Mouse (Mus musculus) MEL (cell line): ENCODE results near the gene Mgl2. TPM values are rescaled to one million over a fixed set of nuclear protein-coding genes. Genes with fewer than 3 reads are reported as not detected.

Source experiments
- DNase-seq: peaks from one replicate; pipeline ENCODE4 v3.0.0; 2011; ENCODE audit warnings: low read depth, low spot score
- H3K27ac ChIP-seq: 2 replicates; pipeline ENCODE4 v1.5.1; 2012; ENCODE audit warnings: low read depth, mild to moderate bottlenecking, control low read depth, low read length, moderate library complexity; ENCODE audit not compliant: control insufficient read depth
- H3K27me3 ChIP-seq, 2 experiments: fragments of 150-350 bp in 1 of 2; sonication (generic) in 1 of 2; 2 replicates each; pipeline ENCODE4 v1.6.1; 2012; ENCODE audit warnings: low read length in 2 of 2, mild to moderate bottlenecking in 2 of 2, improper control_type of control experiment in 1 of 2, moderate library complexity in 1 of 2; ENCODE audit not compliant: insufficient read depth in 2 of 2, control insufficient read depth in 1 of 2
- H3K36me3 ChIP-seq, 2 experiments: 2 replicates each; pipeline ENCODE4 v1.6.1; 2012 to 2014; ENCODE audit warnings: low read length in 2 of 2, improper control_type of control experiment in 1 of 2, inconsistent platforms in 1 of 2, mild to moderate bottlenecking in 1 of 2; ENCODE audit not compliant: insufficient read depth in 2 of 2, control insufficient read depth in 1 of 2
- H3K4me1 ChIP-seq, 2 experiments: fragments of 150-350 bp in 1 of 2; sonication (generic) in 1 of 2; 2 replicates each; pipeline ENCODE4 v1.6.1; 2012; ENCODE audit warnings: low read length in 2 of 2, improper control_type of control experiment in 1 of 2, mild to moderate bottlenecking in 1 of 2; ENCODE audit not compliant: insufficient read depth in 2 of 2, control insufficient read depth in 1 of 2
- H3K4me3 ChIP-seq, 2 experiments: fragments of 150-350 bp in 1 of 2; sonication (generic) in 1 of 2; 2 replicates each; pipeline ENCODE4 v1.5.1; 2012; ENCODE audit warnings: low read depth in 2 of 2, low read length in 2 of 2, mild to moderate bottlenecking in 2 of 2, moderate library complexity in 2 of 2, control low read depth in 1 of 2, improper control_type of control experiment in 1 of 2; ENCODE audit not compliant: control insufficient read depth in 1 of 2, insufficient read depth in 1 of 2
- H3K79me2 ChIP-seq: 2 replicates; pipeline ENCODE4 v1.6.1; 2012; ENCODE audit warnings: mild to moderate bottlenecking, low read length, moderate library complexity; ENCODE audit not compliant: control insufficient read depth, poor library complexity, insufficient read depth
- H3K9ac ChIP-seq: 2 replicates; pipeline ENCODE4 v1.6.1; 2012; ENCODE audit warnings: low read depth, mild to moderate bottlenecking, control low read depth, low read length, moderate library complexity; ENCODE audit not compliant: control insufficient read depth, poor library complexity, severe bottlenecking
- H3K9me3 ChIP-seq: fragments of 150-350 bp; sonication (generic); replicated peaks from 2 replicates; pipeline ENCODE4 v1.6.1; 2012; ENCODE audit warnings: mild to moderate bottlenecking, low read length, improper control_type of control experiment, moderate library complexity; ENCODE audit not compliant: insufficient read depth
- BHLHE40 ChIP-seq: IDR thresholded peaks from 2 replicates; pipeline ENCODE4 v1.6.1; 2012; ENCODE audit warnings: low read depth, mild to moderate bottlenecking, inconsistent platforms, low read length, improper control_type of control experiment, borderline replicate concordance
- CHD1 ChIP-seq: IDR thresholded peaks from 2 replicates; pipeline ENCODE4 v1.6.1; 2012; ENCODE audit warnings: low read depth, mild to moderate bottlenecking, inconsistent platforms, low read length, improper control_type of control experiment
- E2F4 ChIP-seq: IDR thresholded peaks from 2 replicates; pipeline ENCODE4 v1.6.1; 2011; ENCODE audit warnings: low read depth, low read length, improper control_type of control experiment, borderline replicate concordance
- ELF1 ChIP-seq: IDR thresholded peaks from 2 replicates; pipeline ENCODE4 v1.6.1; 2014; ENCODE audit warnings: low read depth, mild to moderate bottlenecking, inconsistent platforms, low read length, improper control_type of control experiment, moderate library complexity
- HCFC1 ChIP-seq: IDR thresholded peaks from 2 replicates; pipeline ENCODE4 v1.6.1; 2012; ENCODE audit warnings: low read depth, mild to moderate bottlenecking, inconsistent platforms, low read length, improper control_type of control experiment, moderate library complexity
- JUND ChIP-seq: IDR thresholded peaks from 2 replicates; pipeline ENCODE4 v1.6.1; 2011; ENCODE audit warnings: low read depth, mild to moderate bottlenecking, improper control_type of control experiment, low read length
- MAFK ChIP-seq: IDR thresholded peaks from 2 replicates; pipeline ENCODE4 v1.6.1; 2011; ENCODE audit warnings: low read depth, mild to moderate bottlenecking, low read length, improper control_type of control experiment, borderline replicate concordance
- MEF2A ChIP-seq: IDR thresholded peaks from 2 replicates; pipeline ENCODE4 v1.6.1; 2014; ENCODE audit warnings: low read depth, mild to moderate bottlenecking, inconsistent platforms, low read length, improper control_type of control experiment; ENCODE audit not compliant: poor library complexity, insufficient replicate concordance, severe bottlenecking; ENCODE audit errors: extremely low read depth
- MXI1 ChIP-seq: IDR thresholded peaks from 2 replicates; pipeline ENCODE4 v1.6.1; 2011; ENCODE audit warnings: mild to moderate bottlenecking, low read depth, low read length, improper control_type of control experiment
- MYC ChIP-seq: IDR thresholded peaks from 2 replicates; pipeline ENCODE4 v1.6.1; 2011; ENCODE audit warnings: low read depth, mild to moderate bottlenecking, low read length, improper control_type of control experiment, moderate library complexity
- NRF1 ChIP-seq: IDR thresholded peaks from 2 replicates; pipeline ENCODE4 v1.6.1; 2014; ENCODE audit warnings: low read depth, mild to moderate bottlenecking, inconsistent platforms, low read length, improper control_type of control experiment, moderate library complexity; ENCODE audit not compliant: poor library complexity, insufficient read depth, severe bottlenecking
- POLR2A ChIP-seq, 2 experiments: IDR thresholded peaks; 2 replicates each; pipeline ENCODE4 v1.6.1; 2011 to 2012; ENCODE audit warnings: low read length in 2 of 2, mild to moderate bottlenecking in 2 of 2, control low read depth in 1 of 2, improper control_type of control experiment in 1 of 2, low read depth in 1 of 2, moderate library complexity in 1 of 2; ENCODE audit not compliant: control insufficient read depth in 1 of 2, insufficient read depth in 1 of 2, poor library complexity in 1 of 2
- POLR2AphosphoS2 ChIP-seq: IDR thresholded peaks from 2 replicates; pipeline ENCODE4 v1.6.1; 2011; ENCODE audit warnings: low read length, improper control_type of control experiment
- SIN3A ChIP-seq: IDR thresholded peaks from 2 replicates; pipeline ENCODE4 v1.6.1; 2012; ENCODE audit warnings: low read length, improper control_type of control experiment, inconsistent platforms
- TBP ChIP-seq: IDR thresholded peaks from 2 replicates; pipeline ENCODE4 v1.8.0; 2011; ENCODE audit warnings: low read depth, low read length, improper control_type of control experiment
- USF2 ChIP-seq, 2 experiments: IDR thresholded peaks; 2 replicates each; pipeline ENCODE4 v1.6.1; 2011 to 2012; ENCODE audit warnings: improper control_type of control experiment in 2 of 2, low read length in 2 of 2, borderline replicate concordance in 1 of 2, inconsistent platforms in 1 of 2, low read depth in 1 of 2, mild to moderate bottlenecking in 1 of 2; ENCODE audit not compliant: insufficient read depth in 1 of 2
- ZKSCAN1 ChIP-seq: IDR thresholded peaks from 2 replicates; pipeline ENCODE4 v1.6.1; 2012; ENCODE audit warnings: low read depth, mild to moderate bottlenecking, inconsistent platforms, low read length, improper control_type of control experiment, moderate library complexity
- ZNF384 ChIP-seq: IDR thresholded peaks from 2 replicates; pipeline ENCODE4 v1.6.1; 2012; ENCODE audit warnings: low read depth, mild to moderate bottlenecking, inconsistent platforms, low read length, improper control_type of control experiment
- polyA plus RNA-seq, 2 experiments: library from polyadenylated mRNA; stranded (reverse) in 1 of 2; unstranded in 1 of 2; fragments of >175 nt in 1 of 2; fragments of >200 nt in 1 of 2; gene quantifications; 2 replicates each; pipeline versions ENCODE4 v1.2.1 to v1.2.4; 2012; ENCODE audit warnings: low replicate concordance in 2 of 2, low read depth in 1 of 2; ENCODE audit not compliant: insufficient read length in 2 of 2, insufficient read depth in 1 of 2, missing spikeins in 1 of 2
- total RNA-seq: library from RNA; depleted of rRNA; stranded (reverse); fragments of 300-350 nt; gene quantifications from 2 replicates; pipeline ENCODE4 v1.2.3, GENCODE M21; 2012

Gene Mgl2
- total and polyA plus RNA-seq, 3 experiments = 0.06 to 0.12 TPM; not detected in 1

DNA sequence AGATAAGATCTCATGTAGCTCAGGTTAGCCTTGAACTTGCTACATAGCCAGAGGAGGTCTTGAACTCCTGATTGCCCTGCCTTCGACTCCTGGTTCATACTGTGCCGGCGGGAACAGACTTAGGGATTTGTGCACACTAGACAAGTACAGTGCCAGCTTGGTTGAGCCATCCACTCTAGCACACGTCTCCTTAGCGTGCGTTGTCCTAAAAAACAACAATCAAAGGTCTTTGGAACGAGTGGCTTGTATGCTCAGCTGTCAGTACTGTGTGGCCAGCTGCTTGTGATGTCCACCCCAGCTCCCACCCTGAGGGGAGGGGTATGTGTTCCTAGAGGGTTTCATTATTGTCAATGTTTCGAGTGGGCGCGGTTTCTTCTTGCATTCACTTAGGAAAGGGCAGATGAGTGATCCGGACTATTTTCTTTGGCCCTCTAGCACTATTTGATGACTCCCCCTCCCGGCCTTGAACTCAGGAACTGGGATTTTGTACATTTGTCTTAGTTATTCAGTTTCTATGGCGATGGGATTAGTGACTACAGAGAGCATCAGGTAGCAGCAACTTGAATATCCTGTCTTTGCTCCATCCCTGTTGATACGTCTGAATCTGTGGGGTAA, 26.3 kb upstream of the Mgl2 start:
- Histone ChIP-seq H3K36me3 (no peaks in the 10 kb centered on the region), H3K27me3 (peaks cover 8 to 12% of the 10 kb centered on the region in 2 experiments), H3K79me2 (no peaks in the 10 kb centered on the region), H3K4me1 (no peaks in the 10 kb centered on the region), H3K27ac (no peak overlapping the region), H3K9ac (no peak overlapping the region), H3K4me3 (no peak overlapping the region), H3K9me3 (no peaks in the 10 kb centered on the region)
- DNase-seq = no peak
- TF ChIP-seq SIN3A = no peak
- no peak for TF ChIP-seq MXI1
- no peak for TF ChIP-seq NRF1
- no peak for TF ChIP-seq TBP
- no peak for TF ChIP-seq MYC
- no peak for TF ChIP-seq USF2 (IDR thresholded peaks at IDR 0.05; ENCODE audit: borderline replicate concordance in 1 of 2, insufficient read depth in 1 of 2, low read depth in 1 of 2, low read length in 2 of 2)
- TF ChIP-seq POLR2A (IDR thresholded peaks at IDR 0.05; ENCODE audit: control insufficient read depth in 1 of 2, insufficient read depth in 1 of 2, low read depth in 1 of 2, low read length in 2 of 2, poor library complexity in 1 of 2) = no peak
- no peak for TF ChIP-seq MEF2A
- TF ChIP-seq POLR2AphosphoS2 = no peak

DNA sequence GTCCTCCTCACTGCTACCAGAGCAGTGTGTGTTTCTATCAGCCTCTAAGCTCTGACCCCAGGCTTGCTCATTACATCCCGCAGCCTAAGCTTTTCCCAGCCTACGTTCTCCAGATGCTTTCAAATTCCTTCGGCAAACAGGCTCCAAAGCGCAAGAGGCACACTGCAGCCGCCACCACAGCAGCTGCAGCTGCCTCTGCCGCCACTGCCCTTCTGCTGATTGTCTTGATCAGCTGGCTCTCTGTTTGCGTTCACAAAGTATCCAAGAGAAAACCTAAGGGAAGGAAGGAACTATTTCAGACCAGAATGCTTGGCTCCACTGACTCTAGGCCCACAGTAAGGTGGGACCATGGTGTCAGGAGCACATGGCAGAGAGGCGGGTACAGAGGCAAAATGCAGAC, 23.0 kb upstream of the Mgl2 start:
- Histone ChIP-seq H3K4me3 (no peak overlapping the region), H3K27me3 (peaks cover 9 to 12% of the 10 kb centered on the region in 2 experiments), H3K79me2 (no peaks in the 10 kb centered on the region), H3K27ac (no peak overlapping the region), H3K9me3 (no peaks in the 10 kb centered on the region), H3K9ac (no peak overlapping the region), H3K36me3 (no peaks in the 10 kb centered on the region), H3K4me1 (no peaks in the 10 kb centered on the region)
- TF ChIP-seq ZNF384 (no peak), E2F4 (no peak), MEF2A (no peak), BHLHE40 (no peak), JUND (no peak), ELF1 (no peak), CHD1 (no peak), MAFK (no peak), HCFC1 (no peak), ZKSCAN1 (no peak), TBP (no peak), MXI1 (no peak), NRF1 (no peak)
- no peak for DNase-seq
